Mouse (Mus musculus): ENCODE data around the gene Fam136a.

GRCm38 (mm10) chr6:86324400-86324799 lies 41.0 kb upstream of the Fam136a start:
- TF ChIP-seq GATA1 (IDR thresholded peaks at IDR 0.05; ENCODE audit: borderline replicate concordance, low read length), result no peak
- no peak for TF ChIP-seq FLI1 (IDR thresholded peaks at IDR 0.05; ENCODE audit: low read length)
